Mouse (Mus musculus): ENCODE measurements around the gene Cd300lb. TPM values are rescaled to one million over a fixed set of nuclear protein-coding genes. Genes with fewer than 3 reads are reported as not detected.
"Not testable (repeated sequence)": the region's sequence is repeated elsewhere in the genome, so short reads cannot be mapped to it uniquely, and the experiment has no call there.

The Cd300lb gene
- polyA plus RNA-seq, 1 experiment from 2014 or later, result 0.15 TPM

GRCm38 (mm10) chr11:114923961-114924360 is 10.2 kb downstream of the Cd300lb start:
- Histone ChIP-seq H3K9me3 (ENCODE audit: control insufficient read depth, low read length) (no peaks in the 10 kb centered on the region), H3K36me3 (ENCODE audit: control insufficient read depth, insufficient read depth, low read length) (no peaks in the 10 kb centered on the region), H3K9ac (ENCODE audit: low read length) (no peak overlapping the region), H3K4me3 (ENCODE audit: low read depth, low read length) (no peak overlapping the region), H3K27me3 (ENCODE audit: control insufficient read depth, insufficient read depth, low read length) (no peaks in the 10 kb centered on the region), H3K4me2 (ENCODE audit: low read depth, low read length, severe bottlenecking) (no peak overlapping the region), H3K27ac (ENCODE audit: low read depth, low read length) (no peak overlapping the region), H3K4me1 (replicated peaks; ENCODE audit: control insufficient read depth, insufficient read depth, low read length) (no peaks in the 10 kb centered on the region)
- 76% methylated on average over 4 of the region's 4 CpGs for WGBS
- no peak for ATAC-seq (replicated peaks; ENCODE audit: low FRiP score)
- DNase-seq (ENCODE audit: low spot score), result peak; percentile 60

DNA sequence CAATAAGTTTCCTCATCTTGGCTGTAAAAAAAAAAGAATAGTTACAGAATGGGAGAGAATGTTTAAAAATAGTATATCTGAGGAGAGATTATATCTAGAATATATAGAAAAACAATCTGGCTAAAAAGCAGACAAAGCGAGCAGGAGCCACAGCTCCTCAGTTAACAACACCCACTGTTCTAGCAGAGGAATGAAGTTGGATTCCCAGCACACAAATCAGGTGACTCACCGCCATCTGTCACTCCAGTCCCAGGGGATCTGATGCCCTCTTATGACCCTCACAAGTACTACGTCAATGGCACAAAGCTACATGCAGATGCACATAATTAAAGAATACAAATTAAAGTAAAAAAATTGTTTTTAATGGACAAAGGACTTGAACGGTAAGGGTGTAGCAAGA is 11.7 kb downstream of the Cd300lb start:
- Histone ChIP-seq H3K4me3 (ENCODE audit: low read depth, low read length) (no peak overlapping the region), H3K27me3 (ENCODE audit: control insufficient read depth, insufficient read depth, low read length) (no peaks in the 10 kb centered on the region), H3K4me2 (ENCODE audit: low read depth, low read length, severe bottlenecking) (no peak overlapping the region), H3K27ac (ENCODE audit: low read depth, low read length) (no peak overlapping the region), H3K9ac (ENCODE audit: low read length) (no peak overlapping the region), H3K9me3 (ENCODE audit: control insufficient read depth, low read length) (no peaks in the 10 kb centered on the region), H3K4me1 (replicated peaks; ENCODE audit: control insufficient read depth, insufficient read depth, low read length) (no peaks in the 10 kb centered on the region), H3K36me3 (ENCODE audit: control insufficient read depth, insufficient read depth, low read length) (no peaks in the 10 kb centered on the region)
- no peak for ATAC-seq (replicated peaks; ENCODE audit: low FRiP score)
- DNase-seq (ENCODE audit: low spot score), result no peak
- 87% methylated on average over 4 of the region's 4 CpGs for WGBS

GRCm38 (mm10) chr11:114917120-114917519 is 17.1 kb downstream of the Cd300lb start:
- Histone ChIP-seq H3K9me3 (ENCODE audit: control insufficient read depth, low read length) (no peaks in the 10 kb centered on the region), H3K4me2 (ENCODE audit: low read depth, low read length, severe bottlenecking) (no peak overlapping the region), H3K4me1 (replicated peaks; ENCODE audit: control insufficient read depth, insufficient read depth, low read length) (no peaks in the 10 kb centered on the region), H3K4me3 (ENCODE audit: low read depth, low read length) (no peak overlapping the region), H3K27ac (ENCODE audit: low read depth, low read length) (no peak overlapping the region), H3K36me3 (ENCODE audit: control insufficient read depth, insufficient read depth, low read length) (no peaks in the 10 kb centered on the region), H3K27me3 (ENCODE audit: control insufficient read depth, insufficient read depth, low read length) (no peaks in the 10 kb centered on the region), H3K9ac (ENCODE audit: low read length) (no peak overlapping the region)
- 92% methylated on average over 6 of the region's 6 CpGs for WGBS
- ATAC-seq (replicated peaks; ENCODE audit: low FRiP score) (no peak), DNase-seq (ENCODE audit: low spot score) (no peak)

DNA sequence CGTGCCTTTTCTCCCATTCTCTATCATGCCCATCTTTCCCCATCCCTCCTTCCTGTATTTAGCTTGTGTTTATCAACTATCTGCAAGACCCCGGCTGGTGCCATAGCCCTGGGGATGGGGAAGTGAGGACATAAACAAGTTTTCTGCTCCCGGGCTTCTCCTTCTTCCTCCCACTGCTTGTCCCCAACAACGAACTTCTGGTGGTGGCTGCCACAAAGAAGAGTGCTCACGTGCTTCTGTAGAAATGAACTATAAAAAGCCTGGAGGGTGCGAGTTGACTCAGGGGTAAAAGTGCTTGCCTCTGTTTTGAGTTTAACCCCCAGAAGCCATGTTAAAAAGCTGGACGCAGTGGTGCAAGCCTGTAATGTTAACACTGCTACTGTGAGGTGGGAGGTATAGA is 19.2 kb downstream of the Cd300lb start:
- ATAC-seq (replicated peaks; ENCODE audit: low FRiP score) (no peak), DNase-seq (ENCODE audit: low spot score) (no peak)
- Histone ChIP-seq H3K27me3 (ENCODE audit: control insufficient read depth, insufficient read depth, low read length) (no peaks in the 10 kb centered on the region), H3K4me2 (ENCODE audit: low read depth, low read length, severe bottlenecking) (no peak overlapping the region), H3K9ac (ENCODE audit: low read length) (no peak overlapping the region), H3K36me3 (ENCODE audit: control insufficient read depth, insufficient read depth, low read length) (no peaks in the 10 kb centered on the region), H3K27ac (ENCODE audit: low read depth, low read length) (no peak overlapping the region), H3K4me1 (replicated peaks; ENCODE audit: control insufficient read depth, insufficient read depth, low read length) (no peaks in the 10 kb centered on the region), H3K4me3 (ENCODE audit: low read depth, low read length) (no peak overlapping the region), H3K9me3 (ENCODE audit: control insufficient read depth, low read length) (no peaks in the 10 kb centered on the region)
- 62% methylated on average over 7 of the region's 7 CpGs for WGBS

- DNase-seq (ENCODE audit: low spot score), result peak; percentile 89
- no peaks in the 10 kb centered on the region for H3K4me1 ChIP-seq (replicated peaks; ENCODE audit: control insufficient read depth, insufficient read depth, low read length)
- H3K36me3 ChIP-seq (ENCODE audit: control insufficient read depth, insufficient read depth, low read length), result no peaks in the 10 kb centered on the region
- peak; percentile 64 for ATAC-seq (replicated peaks; ENCODE audit: low FRiP score)
- H3K9me3 ChIP-seq (ENCODE audit: control insufficient read depth, low read length), result no peaks in the 10 kb centered on the region
- H3K27ac ChIP-seq (ENCODE audit: low read depth, low read length), result no peak overlapping the region
- H3K4me2 ChIP-seq (ENCODE audit: low read depth, low read length, severe bottlenecking), result no peak overlapping the region
- H3K27me3 ChIP-seq (ENCODE audit: control insufficient read depth, insufficient read depth, low read length), result no peaks in the 10 kb centered on the region
- WGBS, result 24% methylated on average over 9 of the region's 9 CpGs
- no peak overlapping the region for H3K4me3 ChIP-seq (ENCODE audit: low read depth, low read length)
- no peak overlapping the region for H3K9ac ChIP-seq (ENCODE audit: low read length)
Measured at GRCm38 (mm10) chr11:114912847-114913246, 21.3 kb downstream of the Cd300lb start.

DNA sequence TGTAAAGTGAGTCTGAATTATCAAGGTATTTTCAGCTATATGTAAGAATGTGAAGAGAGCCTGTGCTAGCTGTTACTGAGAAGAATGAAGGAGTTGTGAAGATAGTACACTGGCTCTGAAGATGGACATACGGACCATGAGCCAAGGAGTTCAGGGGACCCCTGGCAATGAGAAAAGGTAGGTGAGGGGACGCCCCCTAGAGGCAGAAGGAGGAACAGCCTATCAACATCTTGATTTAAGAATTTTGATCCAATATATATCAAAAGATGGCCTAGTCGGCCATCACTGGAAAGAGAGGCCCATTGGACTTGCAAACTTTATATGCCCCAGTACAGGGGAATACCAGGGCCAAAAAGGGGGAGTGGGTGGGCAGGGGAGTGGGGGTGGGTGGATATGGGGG is 24.6 kb downstream of the Cd300lb start:
- H3K9me3 ChIP-seq (ENCODE audit: control insufficient read depth, low read length); ATAC-seq (replicated peaks; ENCODE audit: low FRiP score); DNase-seq (ENCODE audit: low spot score); H3K27me3 ChIP-seq (ENCODE audit: control insufficient read depth, insufficient read depth, low read length); H3K27ac ChIP-seq (ENCODE audit: low read depth, low read length); H3K9ac ChIP-seq (ENCODE audit: low read length); H3K4me3 ChIP-seq (ENCODE audit: low read depth, low read length); H3K4me2 ChIP-seq (ENCODE audit: low read depth, low read length, severe bottlenecking); H3K36me3 ChIP-seq (ENCODE audit: control insufficient read depth, insufficient read depth, low read length); H3K4me1 ChIP-seq (replicated peaks; ENCODE audit: control insufficient read depth, insufficient read depth, low read length): not testable (repeated sequence)
- 57% methylated on average over 3 of the region's 3 CpGs for WGBS

DNA sequence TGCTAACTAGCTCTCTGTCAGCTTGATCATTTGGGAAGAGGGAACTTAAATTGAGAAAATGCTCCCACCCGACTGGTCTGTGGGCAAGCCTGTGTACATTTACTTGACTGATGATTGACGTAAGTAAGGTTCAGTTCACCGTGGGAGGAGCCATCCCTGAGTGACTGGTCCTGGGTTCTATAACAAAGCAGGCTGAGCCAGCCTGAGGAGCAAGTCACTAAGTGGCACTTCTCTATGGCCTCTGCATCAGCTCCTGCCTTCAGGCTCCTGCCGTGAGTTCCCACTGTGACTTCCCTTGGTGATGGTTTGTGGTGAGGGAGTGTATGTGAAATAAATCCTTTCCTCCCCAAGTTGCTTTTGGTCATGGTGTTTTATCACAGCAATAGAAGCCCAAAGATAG is 26.1 kb downstream of the Cd300lb start:
- Histone ChIP-seq H3K27ac (ENCODE audit: low read depth, low read length) (no peak overlapping the region), H3K27me3 (ENCODE audit: control insufficient read depth, insufficient read depth, low read length) (no peaks in the 10 kb centered on the region), H3K4me2 (ENCODE audit: low read depth, low read length, severe bottlenecking) (no peak overlapping the region), H3K36me3 (ENCODE audit: control insufficient read depth, insufficient read depth, low read length) (no peaks in the 10 kb centered on the region), H3K4me3 (ENCODE audit: low read depth, low read length) (no peak overlapping the region), H3K9ac (ENCODE audit: low read length) (no peak overlapping the region), H3K9me3 (ENCODE audit: control insufficient read depth, low read length) (no peaks in the 10 kb centered on the region), H3K4me1 (replicated peaks; ENCODE audit: control insufficient read depth, insufficient read depth, low read length) (no peaks in the 10 kb centered on the region)
- no peak for DNase-seq (ENCODE audit: low spot score)
- no peak for ATAC-seq (replicated peaks; ENCODE audit: low FRiP score)
- WGBS, result 59% methylated on average over 4 of the region's 4 CpGs

DNA sequence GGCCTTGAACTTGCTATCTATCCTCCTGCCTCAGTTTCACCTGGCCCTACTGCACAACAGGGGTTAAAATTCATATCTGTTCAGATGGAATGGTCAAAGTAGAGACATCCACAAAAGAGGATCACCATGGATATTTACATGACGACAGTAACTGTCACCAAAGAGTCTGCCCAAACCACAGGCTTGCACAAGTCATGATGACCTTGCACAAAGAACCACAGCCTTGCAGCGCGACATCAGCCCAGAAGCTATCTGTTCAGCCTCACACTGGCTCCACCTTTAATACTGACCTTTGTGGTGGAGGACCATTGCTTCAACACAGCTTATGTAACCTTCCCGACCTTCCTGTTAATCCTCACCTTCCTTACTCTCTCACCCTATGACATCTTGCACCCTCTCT is 26.6 kb downstream of the Cd300lb start:
- Histone ChIP-seq H3K4me2 (ENCODE audit: low read depth, low read length, severe bottlenecking) (no peak overlapping the region), H3K36me3 (ENCODE audit: control insufficient read depth, insufficient read depth, low read length) (no peaks in the 10 kb centered on the region), H3K27me3 (ENCODE audit: control insufficient read depth, insufficient read depth, low read length) (no peaks in the 10 kb centered on the region), H3K4me3 (ENCODE audit: low read depth, low read length) (no peak overlapping the region), H3K27ac (ENCODE audit: low read depth, low read length) (no peak overlapping the region), H3K9ac (ENCODE audit: low read length) (no peak overlapping the region), H3K9me3 (ENCODE audit: control insufficient read depth, low read length) (no peaks in the 10 kb centered on the region), H3K4me1 (replicated peaks; ENCODE audit: control insufficient read depth, insufficient read depth, low read length) (no peaks in the 10 kb centered on the region)
- ATAC-seq (replicated peaks; ENCODE audit: low FRiP score) (no peak), DNase-seq (ENCODE audit: low spot score) (no peak)
- WGBS, result 85% methylated on average over 4 of the region's 4 CpGs

- H3K27ac ChIP-seq (ENCODE audit: low read depth, low read length), result no peak overlapping the region
- no peak overlapping the region for H3K4me2 ChIP-seq (ENCODE audit: low read depth, low read length, severe bottlenecking)
- no peaks in the 10 kb centered on the region for H3K4me1 ChIP-seq (replicated peaks; ENCODE audit: control insufficient read depth, insufficient read depth, low read length)
- no peaks in the 10 kb centered on the region for H3K9me3 ChIP-seq (ENCODE audit: control insufficient read depth, low read length)
- no peaks in the 10 kb centered on the region for H3K36me3 ChIP-seq (ENCODE audit: control insufficient read depth, insufficient read depth, low read length)
- ATAC-seq (replicated peaks; ENCODE audit: low FRiP score), result no peak
- 81% methylated on average over 4 of the region's 4 CpGs for WGBS
- DNase-seq (ENCODE audit: low spot score), result no peak
- H3K9ac ChIP-seq (ENCODE audit: low read length), result no peak overlapping the region
- H3K27me3 ChIP-seq (ENCODE audit: control insufficient read depth, insufficient read depth, low read length), result no peaks in the 10 kb centered on the region
- no peak overlapping the region for H3K4me3 ChIP-seq (ENCODE audit: low read depth, low read length)
Measured at GRCm38 (mm10) chr11:114903224-114903623, 31.0 kb downstream of the Cd300lb start.
